Mouse (Mus musculus): Measurements from ENCODE around the gene Prcp. TPM values are rescaled to one million over a fixed set of nuclear protein-coding genes. Genes with fewer than 3 reads are reported as not detected.
"Not testable (repeated sequence)": the region's sequence is repeated elsewhere in the genome, so short reads cannot be mapped to it uniquely, and the experiment has no call there.

Prcp gene
- polyA plus RNA-seq, 1 experiment from 2014 or later, result 12.2 TPM

GRCm38 (mm10) chr7:92897021-92897420 lies 22.8 kb downstream of the Prcp start:
- ATAC-seq (ENCODE audit: low read depth), result no peak
- Histone ChIP-seq H3K9ac (ENCODE audit: low read depth, low read length) (no peak overlapping the region), H3K36me3 (ENCODE audit: control insufficient read depth, insufficient read depth) (no peaks in the 10 kb centered on the region), H3K4me1 (ENCODE audit: control insufficient read depth, low read depth, low read length) (peaks cover 2% of the 10 kb centered on the region), H3K4me2 (ENCODE audit: low read depth, low read length) (no peak overlapping the region), H3K27me3 (ENCODE audit: control insufficient read depth, insufficient read depth, low read depth, low read length) (no peaks in the 10 kb centered on the region), H3K27ac (ENCODE audit: low read length) (no peak overlapping the region), H3K4me3 (ENCODE audit: low read depth, low read length) (no peak overlapping the region), H3K9me3 (replicated peaks; ENCODE audit: control insufficient read depth, low read length) (no peaks in the 10 kb centered on the region)
- WGBS (ENCODE audit: insufficient replicate concordance), result 36% methylated on average over 2 of the region's 2 CpGs

GRCm38 (mm10) chr7:92903360-92904038 lies 29.2 kb downstream of the Prcp start:
- ATAC-seq (ENCODE audit: low read depth), result peak; percentile 90

GRCm38 (mm10) chr7:92904285-92904684 lies 30.0 kb downstream of the Prcp start:
- H3K4me2 ChIP-seq (ENCODE audit: low read depth, low read length); H3K4me3 ChIP-seq (ENCODE audit: low read depth, low read length); H3K27me3 ChIP-seq (ENCODE audit: control insufficient read depth, insufficient read depth, low read depth, low read length); H3K9ac ChIP-seq (ENCODE audit: low read depth, low read length); H3K9me3 ChIP-seq (replicated peaks; ENCODE audit: control insufficient read depth, low read length); H3K4me1 ChIP-seq (ENCODE audit: control insufficient read depth, low read depth, low read length); ATAC-seq (ENCODE audit: low read depth); H3K36me3 ChIP-seq (ENCODE audit: control insufficient read depth, insufficient read depth); H3K27ac ChIP-seq (ENCODE audit: low read length): not testable (repeated sequence)
- WGBS (ENCODE audit: insufficient replicate concordance), result 27% methylated on average over 7 of the region's 7 CpGs

More at GRCm38 (mm10) chr7:92903360-92904038, 29.2 kb downstream of the Prcp start:
- H3K27ac ChIP-seq (ENCODE audit: low read length), result no peak overlapping the region
- no peaks in the 10 kb centered on the region for H3K9me3 ChIP-seq (replicated peaks; ENCODE audit: control insufficient read depth, low read length)
- peaks cover 4% of the 10 kb centered on the region for H3K4me1 ChIP-seq (ENCODE audit: control insufficient read depth, low read depth, low read length)
- WGBS (ENCODE audit: insufficient replicate concordance), result 33% methylated on average over 7 of the region's 7 CpGs
- H3K4me3 ChIP-seq (ENCODE audit: low read depth, low read length), result no peak overlapping the region
- H3K4me2 ChIP-seq (ENCODE audit: low read depth, low read length), result no peak overlapping the region
- no peaks in the 10 kb centered on the region for H3K27me3 ChIP-seq (ENCODE audit: control insufficient read depth, insufficient read depth, low read depth, low read length)
- H3K36me3 ChIP-seq (ENCODE audit: control insufficient read depth, insufficient read depth), result no peaks in the 10 kb centered on the region; the same call in 1 of the 2 replicates
- H3K9ac ChIP-seq (ENCODE audit: low read depth, low read length), result no peak overlapping the region

- H3K4me1 ChIP-seq (ENCODE audit: control insufficient read depth, low read depth, low read length), result no peaks in the 10 kb centered on the region
- WGBS (ENCODE audit: insufficient replicate concordance), result 75% methylated on average over 6 of the region's 6 CpGs
- no peaks in the 10 kb centered on the region for H3K27me3 ChIP-seq (ENCODE audit: control insufficient read depth, insufficient read depth, low read depth, low read length)
- H3K4me3 ChIP-seq (ENCODE audit: low read depth, low read length), result no peak overlapping the region
- H3K27ac ChIP-seq (ENCODE audit: low read length), result no peak overlapping the region
- no peak overlapping the region for H3K9ac ChIP-seq (ENCODE audit: low read depth, low read length)
- H3K4me2 ChIP-seq (ENCODE audit: low read depth, low read length), result no peak overlapping the region
- no peak for ATAC-seq (ENCODE audit: low read depth)
- no peaks in the 10 kb centered on the region for H3K9me3 ChIP-seq (replicated peaks; ENCODE audit: control insufficient read depth, low read length)
- H3K36me3 ChIP-seq (ENCODE audit: control insufficient read depth, insufficient read depth), result no peaks in the 10 kb centered on the region; the same call in 1 of the 2 replicates
Observed at GRCm38 (mm10) chr7:92920172-92920856, 46.0 kb downstream of the Prcp start.

GRCm38 (mm10) chr7:92920857-92921172 lies 46.5 kb downstream of the Prcp start:
- 72% methylated on average over 2 of the region's 2 CpGs for WGBS (ENCODE audit: insufficient replicate concordance)
- Histone ChIP-seq H3K4me1 (ENCODE audit: control insufficient read depth, low read depth, low read length) (no peaks in the 10 kb centered on the region), H3K27ac (ENCODE audit: low read length) (no peak overlapping the region), H3K9me3 (replicated peaks; ENCODE audit: control insufficient read depth, low read length) (no peaks in the 10 kb centered on the region), H3K36me3 (ENCODE audit: control insufficient read depth, insufficient read depth) (no peaks in the 10 kb centered on the region; the same call in 1 of the 2 replicates), H3K9ac (ENCODE audit: low read depth, low read length) (no peak overlapping the region), H3K27me3 (ENCODE audit: control insufficient read depth, insufficient read depth, low read depth, low read length) (no peaks in the 10 kb centered on the region), H3K4me3 (ENCODE audit: low read depth, low read length) (no peak overlapping the region), H3K4me2 (ENCODE audit: low read depth, low read length) (no peak overlapping the region)
- no peak for ATAC-seq (ENCODE audit: low read depth)

- no peak overlapping the region for H3K4me2 ChIP-seq (ENCODE audit: low read depth, low read length)
- H3K27me3 ChIP-seq (ENCODE audit: control insufficient read depth, insufficient read depth, low read depth, low read length), result no peaks in the 10 kb centered on the region
- no peak overlapping the region for H3K9ac ChIP-seq (ENCODE audit: low read depth, low read length)
- WGBS (ENCODE audit: insufficient replicate concordance), result 71% methylated on average over 8 of the region's 8 CpGs
- no peaks in the 10 kb centered on the region; the same call in 1 of the 2 replicates for H3K36me3 ChIP-seq (ENCODE audit: control insufficient read depth, insufficient read depth)
- H3K4me1 ChIP-seq (ENCODE audit: control insufficient read depth, low read depth, low read length), result no peaks in the 10 kb centered on the region
- no peaks in the 10 kb centered on the region for H3K9me3 ChIP-seq (replicated peaks; ENCODE audit: control insufficient read depth, low read length)
- no peak overlapping the region for H3K27ac ChIP-seq (ENCODE audit: low read length)
- no peak for ATAC-seq (ENCODE audit: low read depth)
- H3K4me3 ChIP-seq (ENCODE audit: low read depth, low read length), result no peak overlapping the region
Observed at GRCm38 (mm10) chr7:92932792-92933191, 58.5 kb downstream of the Prcp start.

GRCm38 (mm10) chr7:92933308-92933948 lies 59.2 kb downstream of the Prcp start:
- not testable (repeated sequence) for H3K9ac ChIP-seq (ENCODE audit: low read depth, low read length); H3K27ac ChIP-seq (ENCODE audit: low read length); H3K9me3 ChIP-seq (replicated peaks; ENCODE audit: control insufficient read depth, low read length); H3K4me2 ChIP-seq (ENCODE audit: low read depth, low read length); H3K27me3 ChIP-seq (ENCODE audit: control insufficient read depth, insufficient read depth, low read depth, low read length); ATAC-seq (ENCODE audit: low read depth); H3K36me3 ChIP-seq (ENCODE audit: control insufficient read depth, insufficient read depth); H3K4me3 ChIP-seq (ENCODE audit: low read depth, low read length); H3K4me1 ChIP-seq (ENCODE audit: control insufficient read depth, low read depth, low read length)
- WGBS (ENCODE audit: insufficient replicate concordance), result 33% methylated on average over 4 of the region's 4 CpGs

- WGBS (ENCODE audit: insufficient replicate concordance), result 51% methylated on average over 5 of the region's 5 CpGs
- no peak overlapping the region for H3K27ac ChIP-seq (ENCODE audit: low read length)
Observed at GRCm38 (mm10) chr7:92936747-92937146, 62.5 kb downstream of the Prcp start.

GRCm38 (mm10) chr7:92937955-92938354 lies 63.7 kb downstream of the Prcp start:
- H3K9ac ChIP-seq (ENCODE audit: low read depth, low read length), result no peak overlapping the region
- no peak overlapping the region for H3K27ac ChIP-seq (ENCODE audit: low read length)
- no peak overlapping the region for H3K4me2 ChIP-seq (ENCODE audit: low read depth, low read length)
- ATAC-seq (ENCODE audit: low read depth), result no peak
- H3K36me3 ChIP-seq (ENCODE audit: control insufficient read depth, insufficient read depth), result no peaks in the 10 kb centered on the region
- no peaks in the 10 kb centered on the region for H3K9me3 ChIP-seq (replicated peaks; ENCODE audit: control insufficient read depth, low read length)
- H3K4me1 ChIP-seq (ENCODE audit: control insufficient read depth, low read depth, low read length), result no peaks in the 10 kb centered on the region; the same call in 1 of the 2 replicates
- H3K4me3 ChIP-seq (ENCODE audit: low read depth, low read length), result no peak overlapping the region
- 30% methylated on average over 6 of the region's 6 CpGs for WGBS (ENCODE audit: insufficient replicate concordance)
- H3K27me3 ChIP-seq (ENCODE audit: control insufficient read depth, insufficient read depth, low read depth, low read length), result no peaks in the 10 kb centered on the region

More at GRCm38 (mm10) chr7:92936747-92937146, 62.5 kb downstream of the Prcp start:
- Histone ChIP-seq H3K9ac (ENCODE audit: low read depth, low read length) (no peak overlapping the region), H3K4me3 (ENCODE audit: low read depth, low read length) (no peak overlapping the region), H3K4me1 (ENCODE audit: control insufficient read depth, low read depth, low read length) (no peaks in the 10 kb centered on the region; the same call in 1 of the 2 replicates), H3K9me3 (replicated peaks; ENCODE audit: control insufficient read depth, low read length) (no peaks in the 10 kb centered on the region), H3K4me2 (ENCODE audit: low read depth, low read length) (no peak overlapping the region), H3K27me3 (ENCODE audit: control insufficient read depth, insufficient read depth, low read depth, low read length) (no peaks in the 10 kb centered on the region), H3K36me3 (ENCODE audit: control insufficient read depth, insufficient read depth) (no peaks in the 10 kb centered on the region; the same call in 1 of the 2 replicates)
- ATAC-seq (ENCODE audit: low read depth), result no peak

All from liver, embryonic 16.5 days (tissue).